ENCODE assay signal across 8 mouse cellular contexts in the genomic region with DNA sequence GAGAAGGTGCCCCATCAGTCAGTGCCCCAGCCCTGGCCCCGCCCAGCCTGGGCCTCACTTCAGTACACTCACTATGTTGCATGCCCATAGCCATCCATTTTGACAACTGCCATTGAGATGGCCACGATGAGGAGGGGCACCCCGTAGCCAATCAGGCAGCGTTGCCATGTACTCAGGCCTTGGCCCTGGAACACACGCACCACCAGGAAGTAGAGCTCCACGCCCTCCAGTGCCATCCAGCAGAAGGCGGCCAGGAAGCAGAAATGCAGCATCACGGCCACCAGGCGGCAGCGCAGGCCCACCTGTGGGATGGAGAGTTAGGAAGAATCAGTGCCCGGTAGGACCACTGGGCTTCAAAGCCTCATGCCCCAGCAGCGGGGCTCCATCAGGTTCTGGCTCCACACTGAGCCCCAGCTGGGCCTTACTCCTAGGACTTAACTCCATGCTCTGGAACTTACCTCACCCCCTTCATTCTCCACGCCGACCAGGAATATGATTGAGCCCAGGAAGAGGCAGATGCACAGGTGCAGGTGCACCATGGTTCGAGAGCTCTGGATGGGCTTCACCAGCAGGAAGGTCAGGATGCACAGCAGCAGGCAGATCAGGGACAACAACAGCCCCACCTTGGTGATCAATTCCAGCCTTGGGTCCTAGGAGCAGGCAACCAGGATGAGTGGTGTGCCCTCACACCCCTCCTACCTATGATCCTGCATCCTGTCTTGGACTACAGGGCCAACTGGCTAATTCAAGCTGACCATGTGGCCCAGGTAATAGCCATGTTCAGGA. TPM values are rescaled to one million over a fixed set of nuclear protein-coding genes. Genes with fewer than 3 reads are reported as not detected.
DNase-seq lines count a peak whose midpoint lies in the region; ATAC-seq and TF ChIP-seq lines count a peak whose summit lies in the region.

No protein-coding gene starts in this region.

- H3K9ac ChIP-seq in heart, embryonic 11.5 days (ENCODE audit: low read depth, low read length): no peak overlapping the region
- no peak overlapping the region for H3K9ac ChIP-seq in heart, adult 2 months (ENCODE audit: low read depth, low read length)
- no peak overlapping the region for H3K9ac ChIP-seq in limb, embryonic 13.5 days
- H3K9ac ChIP-seq in midbrain, embryonic 16.5 days (ENCODE audit: low read depth, low read length): no peak overlapping the region

- intact Hi-C loops in heart, adult 2 months (cut with DNase I): loop anchor here (1.0 to 2.0 kb wide), 2 partner anchors 58 to 170 kb away; no protein-coding TSS in a partner anchor

- TF ChIP-seq CTCF in heart, adult 2 months (IDR thresholded peaks at IDR 0.05): peak; percentile 96; the same call in 1 of the 2 replicates

- no peaks in the 10 kb centered on the region for H3K4me1 ChIP-seq in heart, embryonic 11.5 days (ENCODE audit: control insufficient read depth, insufficient read depth, low read length)
- peaks cover 16% of the 10 kb centered on the region for H3K4me1 ChIP-seq in embryonic facial prominence, embryonic 10.5 days
- peaks cover 9% of the 10 kb centered on the region for H3K4me1 ChIP-seq in heart, adult 2 months (ENCODE audit: control insufficient read depth, insufficient read depth, low read length)
- no peaks in the 10 kb centered on the region for H3K4me1 ChIP-seq in limb, embryonic 13.5 days
- no peaks in the 10 kb centered on the region for H3K4me1 ChIP-seq in midbrain, embryonic 16.5 days (ENCODE audit: control insufficient read depth, insufficient read depth, low read length)

- TF ChIP-seq EP300 in heart, adult 2 months (IDR thresholded peaks at IDR 0.05; ENCODE audit: insufficient read depth, low read depth, low read length): peak; percentile 86

- no peak; the same call in 1 of the 2 replicates for TF ChIP-seq POLR2A in heart, adult 2 months (IDR thresholded peaks at IDR 0.05; ENCODE audit: insufficient read depth, low read depth, low read length)

- 56% methylated on average over 15 of the region's 15 CpGs for WGBS in heart, embryonic 11.5 days (ENCODE audit: insufficient replicate concordance)
- 47% methylated on average over 15 of the region's 15 CpGs for WGBS in embryonic facial prominence, embryonic 10.5 days
- 33% methylated on average over 15 of the region's 15 CpGs for WGBS in heart, adult 2 months
- WGBS in limb, embryonic 13.5 days: 47% methylated on average over 15 of the region's 15 CpGs
- WGBS in midbrain, embryonic 16.5 days: 44% methylated on average over 15 of the region's 15 CpGs

- H3K4me3 ChIP-seq in heart, embryonic 11.5 days (ENCODE audit: low read depth, low read length): no peak overlapping the region
- H3K4me3 ChIP-seq in embryonic facial prominence, embryonic 10.5 days: no peak overlapping the region
- no peak overlapping the region for H3K4me3 ChIP-seq in heart, adult 2 months
- no peak overlapping the region for H3K4me3 ChIP-seq in limb, embryonic 13.5 days
- H3K4me3 ChIP-seq in midbrain, embryonic 16.5 days (ENCODE audit: low read depth, low read length): no peak overlapping the region

- no peaks in the 10 kb centered on the region for H3K79me2 ChIP-seq in heart, adult 2 months (replicated peaks; ENCODE audit: control insufficient read depth, insufficient read depth, low read length)

- no peak for ATAC-seq in heart, embryonic 11.5 days (replicated peaks; ENCODE audit: insufficient number of reproducible peaks, low FRiP score, low TSS enrichment)
- ATAC-seq in limb, embryonic 13.5 days (ENCODE audit: low FRiP score, low read depth): peak; percentile 41; the same call in 1 of the 2 replicates
- ATAC-seq in midbrain, embryonic 16.5 days: peak; percentile 40

- no peak overlapping the region for H3K4me2 ChIP-seq in heart, embryonic 11.5 days
- no peak overlapping the region for H3K4me2 ChIP-seq in limb, embryonic 13.5 days (replicated peaks)
- H3K4me2 ChIP-seq in midbrain, embryonic 16.5 days (ENCODE audit: low read length): no peak overlapping the region

- no peak overlapping the region for H3K27ac ChIP-seq in heart, embryonic 11.5 days (ENCODE audit: low read depth, low read length)
- H3K27ac ChIP-seq in embryonic facial prominence, embryonic 10.5 days (replicated peaks): no peak overlapping the region
- no peak overlapping the region for H3K27ac ChIP-seq in heart, adult 2 months
- H3K27ac ChIP-seq in limb, embryonic 13.5 days: no peak overlapping the region
- H3K27ac ChIP-seq in midbrain, embryonic 16.5 days (ENCODE audit: low read length): no peak overlapping the region

- H3K27me3 ChIP-seq in heart, embryonic 11.5 days (ENCODE audit: control insufficient read depth, insufficient read depth, low read length): no peaks in the 10 kb centered on the region
- no peaks in the 10 kb centered on the region for H3K27me3 ChIP-seq in embryonic facial prominence, embryonic 10.5 days (replicated peaks; ENCODE audit: low read depth, poor library complexity, severe bottlenecking)
- H3K27me3 ChIP-seq in heart, adult 2 months (ENCODE audit: control insufficient read depth, insufficient read depth, low read length): no peaks in the 10 kb centered on the region
- no peaks in the 10 kb centered on the region for H3K27me3 ChIP-seq in limb, embryonic 13.5 days
- no peaks in the 10 kb centered on the region for H3K27me3 ChIP-seq in midbrain, embryonic 16.5 days (ENCODE audit: control insufficient read depth, insufficient read depth, low read depth, low read length)

- H3K36me3 ChIP-seq in heart, embryonic 11.5 days (ENCODE audit: control insufficient read depth, insufficient read depth, low read length): peaks cover 50% of the 10 kb centered on the region
- peaks cover 66% of the 10 kb centered on the region for H3K36me3 ChIP-seq in embryonic facial prominence, embryonic 10.5 days (replicated peaks)
- H3K36me3 ChIP-seq in heart, adult 2 months (ENCODE audit: control insufficient read depth, insufficient read depth, low read length): peaks cover 4% of the 10 kb centered on the region
- peaks cover 90% of the 10 kb centered on the region for H3K36me3 ChIP-seq in limb, embryonic 13.5 days
- peaks cover 38% of the 10 kb centered on the region for H3K36me3 ChIP-seq in midbrain, embryonic 16.5 days (ENCODE audit: control insufficient read depth, insufficient read depth, low read length)

- peak; percentile 98 for DNase-seq in heart, adult 11 months
- peak; percentile 83 for DNase-seq in embryonic facial prominence, embryonic 10.5 days (ENCODE audit: low spot score)
- DNase-seq in heart, adult 2 months: peak; percentile 82 to 83
- peak; percentile 82 for DNase-seq in kidney, adult 9 months
- peak; percentile 63 to 70 for DNase-seq in spleen, postnatal 14 days (ENCODE audit: low spot score in 2 of 2)

- H3K9me3 ChIP-seq in heart, embryonic 11.5 days (replicated peaks; ENCODE audit: control insufficient read depth, low read length): no peaks in the 10 kb centered on the region
- no peaks in the 10 kb centered on the region for H3K9me3 ChIP-seq in embryonic facial prominence, embryonic 10.5 days
- no peaks in the 10 kb centered on the region for H3K9me3 ChIP-seq in limb, embryonic 13.5 days
- H3K9me3 ChIP-seq in midbrain, embryonic 16.5 days (replicated peaks; ENCODE audit: control insufficient read depth, low read length, poor library complexity, severe bottlenecking): no peaks in the 10 kb centered on the region

RNA-seq across cellular contexts. Expression of gene Ddx39, which starts 9.9 kb away (rescaled TPM):
- polyA plus RNA-seq in heart, embryonic 11.5 days (2014; fragmentation: Nextera tagmentation; extraction: Ambion mirVana): 143 and 150 TPM in 2 replicates
- 286 and 311 TPM in 2 replicates for polyA plus RNA-seq in embryonic facial prominence, embryonic 10.5 days (2016; fragmentation: Nextera tagmentation; extraction: Ambion mirVana)
- total RNA-seq in heart, adult 2 months (2021): 10 to 100 TPM; 15.7 to 17.7 TPM
- 18.0 and 27.3 TPM in 2 replicates for polyA plus RNA-seq in heart, adult 2 months (2012; rRNA removed)
- 138 and 143 TPM in 2 replicates for polyA plus RNA-seq in limb, embryonic 13.5 days (2015; fragmentation: Nextera tagmentation; extraction: Ambion mirVana)
- polyA plus RNA-seq in midbrain, embryonic 16.5 days (2015; fragmentation: Nextera tagmentation; extraction: Ambion mirVana): 92.4 and 105 TPM in 2 replicates

RNA-seq across cellular contexts. Expression of gene Adgre5, which starts 16.2 kb away (rescaled TPM):
- 17.6 and 18.8 TPM in 2 replicates for polyA plus RNA-seq in heart, embryonic 11.5 days (2014; fragmentation: Nextera tagmentation; extraction: Ambion mirVana)
- polyA plus RNA-seq in embryonic facial prominence, embryonic 10.5 days (2016; fragmentation: Nextera tagmentation; extraction: Ambion mirVana): 7.8 and 11.5 TPM in 2 replicates
- 10 to 100 TPM; 44.6 to 46.4 TPM for total RNA-seq in heart, adult 2 months (2021)
- polyA plus RNA-seq in heart, adult 2 months (2012; rRNA removed): 73.1 and 73.9 TPM in 2 replicates
- 35.8 and 39.8 TPM in 2 replicates for polyA plus RNA-seq in limb, embryonic 13.5 days (2015; fragmentation: Nextera tagmentation; extraction: Ambion mirVana)
- polyA plus RNA-seq in midbrain, embryonic 16.5 days (2015; fragmentation: Nextera tagmentation; extraction: Ambion mirVana): 10.9 and 11.2 TPM in 2 replicates

RNA-seq across cellular contexts. Expression of gene Pkn1, which starts 25.9 kb away (rescaled TPM):
- polyA plus RNA-seq in heart, embryonic 11.5 days (2014; fragmentation: Nextera tagmentation; extraction: Ambion mirVana): 17.0 and 21.2 TPM in 2 replicates
- polyA plus RNA-seq in embryonic facial prominence, embryonic 10.5 days (2016; fragmentation: Nextera tagmentation; extraction: Ambion mirVana): 30.3 and 30.9 TPM in 2 replicates
- total RNA-seq in heart, adult 2 months (2021): 10 to 100 TPM; 51.1 to 55.6 TPM
- polyA plus RNA-seq in heart, adult 2 months (2012; rRNA removed): 53.7 and 59.5 TPM in 2 replicates
- 28.7 and 29.8 TPM in 2 replicates for polyA plus RNA-seq in limb, embryonic 13.5 days (2015; fragmentation: Nextera tagmentation; extraction: Ambion mirVana)
- 27.4 and 28.7 TPM in 2 replicates for polyA plus RNA-seq in midbrain, embryonic 16.5 days (2015; fragmentation: Nextera tagmentation; extraction: Ambion mirVana)

RNA-seq across cellular contexts. Expression of gene Ptger1, which starts 58.4 kb away (rescaled TPM):
- 0.13 and 0.63 TPM in 2 replicates for polyA plus RNA-seq in heart, embryonic 11.5 days (2014; fragmentation: Nextera tagmentation; extraction: Ambion mirVana)
- polyA plus RNA-seq in embryonic facial prominence, embryonic 10.5 days (2016; fragmentation: Nextera tagmentation; extraction: Ambion mirVana): 0.36 and 0.41 TPM in 2 replicates
- total RNA-seq in heart, adult 2 months (2021): under 1 TPM; 0.37 to 0.39 TPM
- 0.41 and 0.79 TPM in 2 replicates for polyA plus RNA-seq in heart, adult 2 months (2012; rRNA removed)
- 0.89 and 1.2 TPM in 2 replicates for polyA plus RNA-seq in limb, embryonic 13.5 days (2015; fragmentation: Nextera tagmentation; extraction: Ambion mirVana)
- polyA plus RNA-seq in midbrain, embryonic 16.5 days (2015; fragmentation: Nextera tagmentation; extraction: Ambion mirVana): 0.97 and 1.1 TPM in 2 replicates
